Mouse (Mus musculus) MN1 (cell line): ENCODE data around the gene Smpd1.

ENCODE experiments used
- DNase-seq: peaks from one replicate; pipeline ENCODE4 v3.0.0-alpha.2; 2016; ENCODE audit warnings: low spot score

Smpd1 gene

GRCm38 (mm10) chr7:105563367-105563766 lies 9.2 kb downstream of the Smpd1 start:
- no peak for DNase-seq

GRCm38 (mm10) chr7:105565071-105565836 lies 11.1 kb downstream of the Smpd1 start:
- DNase-seq, result peak; percentile 24

DNA sequence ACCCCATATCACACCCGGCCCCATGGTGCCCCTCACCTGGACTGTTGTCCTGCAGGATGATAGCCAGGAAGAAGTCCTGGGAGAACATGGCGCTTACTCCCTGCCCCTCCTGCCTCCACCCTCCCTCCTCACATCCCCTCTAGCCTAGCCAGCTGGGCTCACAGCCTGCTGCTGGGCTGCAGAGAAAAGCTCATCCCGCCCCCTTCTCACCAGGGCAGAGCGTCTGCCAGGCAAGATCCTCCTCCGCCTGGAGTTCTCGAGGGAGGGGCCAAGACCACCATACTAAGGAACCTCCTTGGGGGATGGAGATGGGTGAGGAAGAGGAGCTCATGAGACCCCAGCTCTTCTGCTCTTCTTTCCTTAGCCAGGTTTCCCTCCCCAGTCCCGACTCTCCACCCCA lies 14.4 kb downstream of the Smpd1 start:
- DNase-seq, result peak; percentile 48

- DNase-seq, result peak; percentile 82
These were observed 14.9 kb downstream of the Smpd1 start for GRCm38 (mm10) chr7:105568988-105569471.

GRCm38 (mm10) chr7:105569512-105570496 lies 15.6 kb downstream of the Smpd1 start:
- peak; percentile 78 for DNase-seq

DNA sequence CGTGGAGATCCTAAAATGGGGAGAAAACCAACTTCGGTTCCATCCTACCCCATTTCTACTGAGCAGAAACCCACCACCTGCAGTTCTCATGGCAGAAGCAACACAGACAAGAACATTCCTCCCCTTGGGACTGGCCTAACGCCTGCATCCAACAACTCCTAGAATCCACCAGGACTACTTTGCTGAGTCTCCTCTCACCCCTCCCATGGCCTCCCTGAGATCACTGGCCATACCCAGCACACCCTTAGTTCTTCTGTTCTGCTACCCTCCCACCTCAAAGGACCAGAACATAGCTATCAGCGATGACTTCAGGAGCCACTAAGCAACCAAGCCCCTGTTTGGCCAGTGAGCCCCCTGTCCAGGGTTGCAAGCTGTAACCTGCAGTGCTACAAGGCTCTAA lies 16.6 kb downstream of the Smpd1 start:
- DNase-seq, result no peak

DNA sequence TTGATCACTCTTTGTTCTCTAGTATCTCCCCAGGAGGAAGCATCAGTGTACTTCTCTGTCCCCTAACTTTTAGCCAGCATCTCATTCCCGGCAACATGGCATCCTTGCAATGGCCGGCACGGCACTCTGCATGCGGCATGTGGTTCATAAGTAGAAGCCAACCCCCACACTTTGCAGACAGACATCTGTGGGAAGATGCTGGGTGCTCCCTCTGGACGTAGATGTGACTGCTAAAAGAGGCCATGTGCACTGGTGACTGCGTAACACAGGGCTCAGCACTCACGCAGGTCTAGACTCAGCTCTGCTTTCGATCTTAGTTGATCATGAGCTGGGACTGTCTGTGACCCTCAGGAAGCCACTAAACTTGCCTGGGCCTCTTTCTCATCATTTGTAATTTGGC lies 18.8 kb downstream of the Smpd1 start:
- no peak for DNase-seq

GRCm38 (mm10) chr7:105574537-105574936 lies 20.4 kb downstream of the Smpd1 start:
- no peak for DNase-seq

DNA sequence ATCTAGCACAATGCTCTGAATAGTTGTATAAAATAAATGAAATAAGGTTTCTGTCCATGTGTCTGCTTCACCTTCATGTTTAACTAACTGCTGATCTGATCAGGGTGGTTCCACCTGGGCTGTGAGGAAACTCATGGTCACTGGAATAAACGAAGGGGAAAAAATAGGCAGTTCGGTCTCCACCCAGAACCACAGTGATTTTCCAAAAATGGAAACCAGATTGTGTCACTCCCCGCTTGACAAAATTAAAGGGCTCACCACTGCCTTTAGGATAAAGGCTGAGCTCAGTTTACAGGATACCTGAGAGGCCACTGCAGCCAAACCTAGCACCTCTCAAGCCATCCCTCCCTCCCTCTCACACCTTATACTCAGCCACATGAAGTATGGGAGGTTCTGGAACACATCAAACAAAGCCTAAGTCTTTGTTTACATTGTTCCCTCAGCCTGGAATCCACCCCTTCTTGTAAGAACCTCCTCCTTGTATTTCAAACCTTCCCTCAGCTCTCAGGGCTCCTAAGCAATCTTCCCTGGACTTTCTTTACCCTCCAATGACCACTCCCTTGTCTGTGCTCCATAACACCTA lies 22.1 kb downstream of the Smpd1 start:
- DNase-seq, result no peak

- DNase-seq, result no peak
These were observed 23.3 kb downstream of the Smpd1 start for GRCm38 (mm10) chr7:105577377-105577871.

DNA sequence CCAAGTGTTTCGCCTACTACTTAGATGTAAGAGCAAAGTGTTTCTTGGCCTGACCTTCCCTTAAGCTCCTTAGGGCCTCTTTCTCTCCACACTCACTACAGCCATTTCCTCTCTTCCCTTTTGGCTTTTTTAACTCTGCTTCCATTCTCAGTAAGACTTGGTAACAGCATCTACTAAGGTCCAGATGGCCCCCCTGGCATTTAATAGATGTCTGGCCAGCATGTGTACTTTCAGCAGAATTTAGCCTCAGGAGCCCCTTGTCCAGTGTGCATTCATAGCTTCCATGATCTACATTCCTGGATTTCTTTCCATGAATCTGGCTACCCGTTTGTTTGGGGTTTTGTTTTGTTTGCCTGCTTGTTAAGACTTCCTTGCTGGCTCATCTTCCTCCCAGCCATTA lies 24.3 kb downstream of the Smpd1 start:
- DNase-seq, result peak; percentile 21

- peak; percentile 41 for DNase-seq
These were observed 26.5 kb downstream of the Smpd1 start for GRCm38 (mm10) chr7:105580627-105581089.

GRCm38 (mm10) chr7:105581094-105581703 lies 27.0 kb downstream of the Smpd1 start, which contains the start of gene Apbb1:
Gene Apbb1 (minus strand): TSS chr7:105581653.
- DNase-seq, result peak; percentile 80

GRCm38 (mm10) chr7:105581959-105582358 lies 27.8 kb downstream of the Smpd1 start:
- DNase-seq, result no peak

DNA sequence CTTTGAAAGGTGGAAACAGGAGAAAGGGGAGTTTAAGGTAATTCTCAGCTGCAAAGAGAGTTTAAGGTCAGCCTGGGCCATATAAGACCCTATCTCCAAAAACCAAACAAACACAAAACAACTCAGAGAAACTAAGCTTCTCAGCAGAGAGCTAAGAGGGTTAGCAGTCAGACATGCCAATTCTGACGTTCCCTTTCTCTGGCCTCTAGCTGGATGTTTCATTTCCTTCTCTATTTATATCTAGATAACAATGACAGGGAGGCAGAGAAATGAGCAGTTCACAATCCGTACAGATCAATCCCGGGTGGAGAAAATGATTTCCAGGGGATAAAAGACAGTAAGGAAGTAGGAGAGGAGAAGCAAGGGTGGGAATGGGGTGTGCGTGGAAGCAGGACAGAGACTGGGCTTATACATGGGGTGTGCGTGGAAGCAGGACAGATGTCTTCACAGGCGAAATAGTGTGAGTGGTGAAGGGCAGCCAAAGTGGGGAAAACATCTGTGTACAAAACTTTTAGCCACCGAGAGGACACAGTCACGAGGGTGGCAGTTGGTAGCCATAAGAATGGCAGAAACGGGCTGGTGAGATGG lies 34.3 kb downstream of the Smpd1 start:
- no peak for DNase-seq

GRCm38 (mm10) chr7:105590097-105590496 lies 35.9 kb downstream of the Smpd1 start:
- DNase-seq, result no peak

- DNase-seq, result peak; percentile 48
These were observed 48.9 kb downstream of the Smpd1 start for GRCm38 (mm10) chr7:105602860-105603623.
